22 mouse cellular contexts compared by ENCODE assay signal in genomic region chr5:124309155-124309554, GRCm38 (mm10).
"Had no signal": no experiment of that assay in that cellular context is flagged by ENCODE, and none has a peak within 500 bp of the region (broad histone marks: within the 10 kb centered on the region; RNA-seq: fewer than 3 reads in every experiment).

No protein-coding gene starts in this region.

- H3K27ac ChIP-seq: limb, embryonic 12.5 days; limb, embryonic 15.5 days; liver, embryonic 14.5 days; macrophage; midbrain, embryonic 12.5 days; midbrain, embryonic 15.5 days; neural tube, embryonic 12.5 days; neural tube, embryonic 15.5 days; stomach, postnatal 0 days had no signal

- H3K9ac ChIP-seq: limb, embryonic 12.5 days; limb, embryonic 15.5 days; liver, embryonic 14.5 days; liver, postnatal 0 days; lung, embryonic 14.5 days; midbrain, embryonic 12.5 days; midbrain, embryonic 15.5 days; neural tube, embryonic 12.5 days; neural tube, embryonic 15.5 days had no signal

- DNase-seq: kidney, postnatal 10 days; kidney, postnatal 36 days; left cerebral cortex, postnatal 4 days; liver, postnatal 0 days; lung, embryonic 14.5 days; right cerebral cortex, adult 18-20 months; right cerebral cortex, postnatal 14 days; right cerebral cortex, postnatal 4 days; thymus, adult 2 months; thymus, postnatal 14 days; thymus, postnatal 4 days had no signal

- ATAC-seq: liver, postnatal 0 days; lung, postnatal 0 days; midbrain, embryonic 15.5 days had no signal

- H3K27me3 ChIP-seq: limb, embryonic 12.5 days; limb, embryonic 15.5 days; midbrain, embryonic 12.5 days; midbrain, embryonic 15.5 days; neural tube, embryonic 12.5 days; neural tube, embryonic 15.5 days had no signal

- H3K9me3 ChIP-seq: limb, embryonic 15.5 days; midbrain, embryonic 15.5 days; neural tube, embryonic 12.5 days had no signal

- H3K4me3 ChIP-seq: limb, embryonic 12.5 days; limb, embryonic 15.5 days; midbrain, embryonic 12.5 days; midbrain, embryonic 15.5 days; neural tube, embryonic 12.5 days; neural tube, embryonic 15.5 days had no signal

- H3K4me1 ChIP-seq: limb, embryonic 12.5 days; limb, embryonic 15.5 days; midbrain, embryonic 15.5 days; neural tube, embryonic 12.5 days; neural tube, embryonic 15.5 days had no signal

- H3K4me2 ChIP-seq: limb, embryonic 12.5 days; limb, embryonic 15.5 days; liver, embryonic 11.5 days; lung, embryonic 14.5 days; midbrain, embryonic 12.5 days; midbrain, embryonic 15.5 days; neural tube, embryonic 12.5 days; neural tube, embryonic 15.5 days had no signal
